Mouse (Mus musculus): ENCODE results near the gene Hspa1a. TPM values are rescaled to one million over a fixed set of nuclear protein-coding genes. Genes with fewer than 3 reads are reported as not detected.
A peak's percentile ranks its signal among the peaks of the same experiment; 100 is the strongest.
"Not testable (repeated sequence)": the region's sequence is repeated elsewhere in the genome, so short reads cannot be mapped to it uniquely, and the experiment has no call there.

Gene Hspa1a
- polyA plus RNA-seq, 1 experiment from 2014 or later = 2.0 TPM

GRCm38 (mm10) chr17:34950514-34951455 lies 21.2 kb downstream of the Hspa1a start:
- no peaks in the 10 kb centered on the region for H3K9me3 ChIP-seq (ENCODE audit: low read depth, low read length)
- peaks cover 25% of the 10 kb centered on the region for H3K36me3 ChIP-seq (ENCODE audit: insufficient read depth)
- H3K4me2 ChIP-seq = peak overlapping the region; percentile 97
- peaks cover 2% of the 10 kb centered on the region; the same call in 1 of the 2 replicates for H3K27me3 ChIP-seq (ENCODE audit: insufficient read depth, low read length)
- peaks cover 8% of the 10 kb centered on the region for H3K4me1 ChIP-seq (ENCODE audit: insufficient read depth)
- 29% methylated on average over 10 of the region's 10 CpGs for WGBS
- H3K27ac ChIP-seq (ENCODE audit: low read depth) = peak overlapping the region; percentile 96
- ATAC-seq (ENCODE audit: insufficient read depth) = no peak
- H3K9ac ChIP-seq = peak overlapping the region; percentile 99
- TF ChIP-seq CTCF (IDR thresholded peaks at IDR 0.05; ENCODE audit: low read depth) = 0 out of 2 replicates have a peak, but pooled peaks have one; percentile 38
- peak; percentile 28 for DNase-seq
- H3K4me3 ChIP-seq (ENCODE audit: low read depth, low read length) = peak overlapping the region; percentile 99

GRCm38 (mm10) chr17:34949553-34949969 lies 22.4 kb downstream of the Hspa1a start:
- H3K4me2 ChIP-seq = no peak overlapping the region
- 29% methylated on average over 4 of the region's 4 CpGs for WGBS
- no peak for TF ChIP-seq CTCF (IDR thresholded peaks at IDR 0.05; ENCODE audit: low read depth)
- H3K27ac ChIP-seq (ENCODE audit: low read depth) = peak overlapping the region; percentile 51; the same call in 1 of the 2 replicates
- peaks cover 25% of the 10 kb centered on the region for H3K36me3 ChIP-seq (ENCODE audit: insufficient read depth)
- no peaks in the 10 kb centered on the region for H3K9me3 ChIP-seq (ENCODE audit: low read depth, low read length)
- peaks cover 8% of the 10 kb centered on the region for H3K4me1 ChIP-seq (ENCODE audit: insufficient read depth)
- no peak overlapping the region for H3K9ac ChIP-seq
- ATAC-seq (ENCODE audit: insufficient read depth) = peak; percentile 23
- no peak overlapping the region for H3K4me3 ChIP-seq (ENCODE audit: low read depth, low read length)
- peak; percentile 60 for DNase-seq
- H3K27me3 ChIP-seq (ENCODE audit: insufficient read depth, low read length) = no peaks in the 10 kb centered on the region

GRCm38 (mm10) chr17:34948721-34949552 lies 23.0 kb downstream of the Hspa1a start:
- H3K36me3 ChIP-seq (ENCODE audit: insufficient read depth) = peaks cover 25% of the 10 kb centered on the region
- peak; percentile 21 for DNase-seq
- not testable (repeated sequence) for H3K9me3 ChIP-seq (ENCODE audit: low read depth, low read length); H3K4me1 ChIP-seq (ENCODE audit: insufficient read depth); H3K27ac ChIP-seq (ENCODE audit: low read depth); H3K4me3 ChIP-seq (ENCODE audit: low read depth, low read length); ATAC-seq (ENCODE audit: insufficient read depth); H3K27me3 ChIP-seq (ENCODE audit: insufficient read depth, low read length); H3K9ac ChIP-seq; H3K4me2 ChIP-seq
- WGBS = 49% methylated on average over 9 of the region's 9 CpGs

- Histone ChIP-seq H3K9ac (no peak overlapping the region), H3K36me3 (ENCODE audit: insufficient read depth) (peaks cover 25% of the 10 kb centered on the region), H3K4me1 (ENCODE audit: insufficient read depth) (peaks cover 8% of the 10 kb centered on the region), H3K27ac (ENCODE audit: low read depth) (no peak overlapping the region), H3K4me3 (ENCODE audit: low read depth, low read length) (no peak overlapping the region), H3K9me3 (ENCODE audit: low read depth, low read length) (no peaks in the 10 kb centered on the region), H3K4me2 (no peak overlapping the region), H3K27me3 (ENCODE audit: insufficient read depth, low read length) (no peaks in the 10 kb centered on the region)
- DNase-seq = peak; percentile 80
- 19% methylated on average over 8 of the region's 8 CpGs for WGBS
- no peak for ATAC-seq (ENCODE audit: insufficient read depth)
- TF ChIP-seq CTCF (IDR thresholded peaks at IDR 0.05; ENCODE audit: low read depth) = peak; percentile 61
These were observed 24.4 kb downstream of the Hspa1a start for GRCm38 (mm10) chr17:34947606-34948005.

- no peak overlapping the region for H3K27ac ChIP-seq (ENCODE audit: low read depth)
- H3K27me3 ChIP-seq (ENCODE audit: insufficient read depth, low read length) = no peaks in the 10 kb centered on the region
- DNase-seq = no peak
- H3K4me1 ChIP-seq (ENCODE audit: insufficient read depth) = peaks cover 10% of the 10 kb centered on the region
- WGBS = 84% methylated on average over 5 of the region's 5 CpGs
- no peaks in the 10 kb centered on the region for H3K9me3 ChIP-seq (ENCODE audit: low read depth, low read length)
- ATAC-seq (ENCODE audit: insufficient read depth) = no peak
- H3K36me3 ChIP-seq (ENCODE audit: insufficient read depth) = peaks cover 23% of the 10 kb centered on the region
- TF ChIP-seq CTCF (IDR thresholded peaks at IDR 0.05; ENCODE audit: low read depth) = no peak
- no peak overlapping the region for H3K4me3 ChIP-seq (ENCODE audit: low read depth, low read length)
- no peak overlapping the region for H3K9ac ChIP-seq
- H3K4me2 ChIP-seq = no peak overlapping the region
These were observed 25.3 kb downstream of the Hspa1a start for GRCm38 (mm10) chr17:34946486-34947140.

GRCm38 (mm10) chr17:34944362-34944761 lies 27.6 kb downstream of the Hspa1a start:
- H3K4me3 ChIP-seq (ENCODE audit: low read depth, low read length) = no peak overlapping the region
- H3K4me1 ChIP-seq (ENCODE audit: insufficient read depth) = 0 out of 2 replicates have a peak, but pooled peaks cover 4% of the 10 kb centered on the region
- DNase-seq (peak; percentile 25), ATAC-seq (ENCODE audit: insufficient read depth) (no peak)
- H3K9ac ChIP-seq = no peak overlapping the region
- H3K4me2 ChIP-seq = no peak overlapping the region
- H3K27me3 ChIP-seq (ENCODE audit: insufficient read depth, low read length) = no peaks in the 10 kb centered on the region
- no peaks in the 10 kb centered on the region for H3K9me3 ChIP-seq (ENCODE audit: low read depth, low read length)
- TF ChIP-seq CTCF (IDR thresholded peaks at IDR 0.05; ENCODE audit: low read depth) = no peak
- no peak overlapping the region for H3K27ac ChIP-seq (ENCODE audit: low read depth)
- peaks cover under 1% of the 10 kb centered on the region for H3K36me3 ChIP-seq (ENCODE audit: insufficient read depth)

Measured in lung, embryonic 14.5 days (tissue).